Mouse (Mus musculus) ES-Bruce4 (cell line): ENCODE results near the gene Sh3bgrl.
"Not testable (repeated sequence)": the region's sequence is repeated elsewhere in the genome, so short reads cannot be mapped to it uniquely, and the experiment has no call there.

Experiments
- CTCF ChIP-seq: IDR thresholded peaks from one replicate; pipeline ENCODE4 v1.8.1; 2011; ENCODE audit warnings: low read depth, low read length
- POLR2A ChIP-seq: IDR thresholded peaks from one replicate; pipeline ENCODE4 v1.8.1; 2011; ENCODE audit warnings: low read length; ENCODE audit not compliant: insufficient read depth

- not testable (repeated sequence) for TF ChIP-seq CTCF, POLR2A
Measured at GRCm38 (mm10) chrX:109079354-109079753, 15.8 kb upstream of the Sh3bgrl start.
